Mouse (Mus musculus) gastrocnemius, postnatal 36 days (tissue): ENCODE results near the gene Ppef2. TPM values are rescaled to one million over a fixed set of nuclear protein-coding genes. Genes with fewer than 3 reads are reported as not detected.

Experiments used
- DNase-seq, 2 experiments: peaks; one replicate each; pipeline ENCODE4 v3.0.0; 2022
- intact Hi-C: fragments of 180-260 bp; cut with DNase I; formaldehyde crosslinking; loops from one replicate; pipeline ENCODE4 v1.15.1; 2025
- total RNA-seq, 2 experiments: library from RNA; stranded (reverse); gene quantifications; 2 replicates each; pipeline ENCODE4 v1.2.3; 2021

The Ppef2 gene
- total RNA-seq, 2 experiments from 2014 or later, result not detected

DNA sequence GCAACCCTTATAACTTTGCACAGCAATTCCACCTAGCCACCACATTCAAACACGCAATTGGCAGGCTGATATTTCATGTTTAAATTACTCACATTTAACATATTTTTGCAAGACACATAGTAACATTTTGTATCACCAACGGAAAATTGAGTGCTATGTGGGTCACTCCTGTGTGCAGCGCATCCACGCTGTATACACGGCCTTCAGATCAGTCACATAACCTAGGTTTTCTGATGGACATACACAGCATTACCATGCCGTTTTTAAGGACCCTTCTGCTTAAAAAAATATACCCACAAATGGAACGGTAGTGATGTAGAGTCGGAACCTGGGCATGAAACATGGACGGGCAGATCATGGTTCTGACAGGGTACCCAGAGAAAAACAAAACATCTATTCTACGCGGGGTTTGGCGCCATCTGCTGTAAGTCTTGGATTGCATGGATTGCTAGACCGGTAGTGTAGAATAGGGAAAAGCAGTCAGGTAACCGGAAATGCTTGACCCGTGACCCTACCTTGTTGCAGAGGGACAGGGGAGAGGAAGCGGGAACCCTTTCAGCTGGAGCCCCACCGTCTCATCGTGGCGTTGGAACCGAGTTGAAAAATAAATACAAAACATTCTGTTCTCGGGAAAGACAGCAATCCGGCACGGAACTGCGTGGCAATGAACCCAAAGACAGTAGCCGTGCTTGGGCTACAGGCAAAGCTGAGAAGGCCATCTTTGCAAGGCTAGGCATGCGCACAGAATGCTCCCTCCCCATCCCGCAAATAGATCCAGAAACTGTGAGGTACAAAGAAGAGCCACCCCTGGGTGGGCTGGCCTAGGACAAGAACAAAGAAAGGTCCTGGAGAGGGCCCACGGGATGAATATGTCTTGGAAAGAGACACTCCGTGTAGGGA, 16.5 kb downstream of the Ppef2 start:
- DNase-seq, result peak; percentile 44 to 53
- intact Hi-C loops, result loop anchor here (5.0 kb wide), 1 partner anchor 42 kb away; no protein-coding TSS in a partner anchor

DNA sequence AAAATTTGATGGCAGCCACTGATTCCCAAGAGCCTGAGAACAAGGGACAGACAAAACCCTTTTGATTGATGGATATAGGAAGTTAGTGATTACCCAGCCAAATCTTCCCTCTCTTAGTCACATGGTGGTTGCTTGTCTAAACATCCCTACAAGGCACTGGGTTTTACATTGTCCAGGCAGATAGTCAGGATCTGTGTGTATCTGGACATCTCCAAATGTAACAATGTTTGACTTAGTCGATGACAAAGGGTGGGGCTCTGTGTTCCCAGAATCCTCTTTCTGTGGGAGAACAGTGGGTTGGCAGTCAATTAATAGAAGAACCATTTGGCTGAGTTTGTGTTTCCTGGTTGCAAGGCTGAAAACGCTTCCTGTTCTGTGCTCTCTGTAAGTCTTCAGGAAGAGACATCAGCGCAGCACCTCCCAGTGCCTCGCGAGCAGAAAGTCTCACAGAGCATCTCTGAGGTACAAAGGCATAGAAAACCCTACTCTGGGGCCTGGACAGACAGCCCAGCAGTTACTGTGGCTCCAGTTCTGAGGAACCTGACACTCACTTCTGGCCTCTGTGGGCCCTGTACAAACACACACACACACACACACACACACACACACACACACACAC, 21.0 kb downstream of the Ppef2 start:
- intact Hi-C loops, result loop anchor here (5.0 kb wide), 1 partner anchor 38 kb away; no protein-coding TSS in a partner anchor
- no peak for DNase-seq

DNA sequence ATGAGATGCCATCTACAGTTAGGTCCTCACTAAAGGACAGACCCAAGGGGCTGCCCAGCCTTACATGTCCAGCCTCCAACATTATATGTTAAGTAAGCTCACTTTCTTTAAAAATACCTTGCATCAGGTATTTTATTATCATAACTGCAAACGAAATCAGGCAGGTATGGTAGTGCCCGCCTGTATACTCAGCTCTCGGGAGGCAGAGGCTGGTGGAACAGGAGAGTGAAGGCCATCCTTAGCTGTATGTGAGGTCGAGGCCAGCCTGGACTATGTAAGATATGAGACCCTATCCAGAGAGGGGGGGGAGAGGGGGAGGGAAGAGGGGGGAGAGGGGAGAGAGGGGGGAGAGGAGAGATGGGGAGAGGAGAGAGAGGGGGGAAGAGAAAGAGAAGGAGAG, 22.7 kb downstream of the Ppef2 start:
- DNase-seq, result no peak
- intact Hi-C loops, result no loop called here

DNA sequence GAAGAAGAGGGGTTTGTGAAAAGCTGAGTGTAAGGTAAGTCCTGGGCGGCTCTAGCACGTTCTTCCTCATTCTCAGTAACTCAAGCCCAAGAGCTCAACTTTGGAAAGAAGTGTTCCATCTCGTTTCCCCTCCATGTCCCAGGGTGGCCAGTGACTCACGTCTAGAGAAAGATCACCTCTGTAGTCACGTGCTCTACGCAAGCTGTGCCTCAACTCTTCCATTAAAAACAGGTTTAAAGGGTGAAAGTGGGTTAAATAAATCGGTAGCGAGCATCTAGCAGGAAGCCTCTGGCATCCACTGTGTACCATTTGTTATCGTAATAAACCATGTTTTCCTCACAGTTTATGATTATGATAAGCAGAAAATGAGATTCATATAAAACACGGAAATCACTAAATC, 24.2 kb downstream of the Ppef2 start:
- DNase-seq, result no peak
- intact Hi-C loops, result no loop called here

DNA sequence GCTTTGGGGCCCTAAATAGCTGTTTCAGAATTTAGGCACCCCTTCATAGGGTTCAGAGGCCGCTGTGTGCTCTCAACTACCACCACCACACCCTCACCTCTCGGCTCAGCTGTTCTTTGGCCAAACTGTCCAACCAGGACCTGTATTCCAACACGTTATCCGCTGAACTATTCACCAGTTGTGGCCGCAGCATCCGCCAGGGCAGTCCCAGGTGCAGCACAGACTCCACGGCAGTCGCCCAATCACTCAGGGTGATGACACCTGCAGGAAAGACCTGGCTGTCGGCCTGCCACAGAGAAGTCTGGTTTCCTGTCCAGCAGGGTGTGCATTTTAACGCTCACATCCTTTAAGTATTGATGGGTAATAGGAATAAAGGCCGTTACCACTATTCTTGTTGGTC, 25.8 kb downstream of the Ppef2 start:
- intact Hi-C loops, result no loop called here
- DNase-seq, result no peak

DNA sequence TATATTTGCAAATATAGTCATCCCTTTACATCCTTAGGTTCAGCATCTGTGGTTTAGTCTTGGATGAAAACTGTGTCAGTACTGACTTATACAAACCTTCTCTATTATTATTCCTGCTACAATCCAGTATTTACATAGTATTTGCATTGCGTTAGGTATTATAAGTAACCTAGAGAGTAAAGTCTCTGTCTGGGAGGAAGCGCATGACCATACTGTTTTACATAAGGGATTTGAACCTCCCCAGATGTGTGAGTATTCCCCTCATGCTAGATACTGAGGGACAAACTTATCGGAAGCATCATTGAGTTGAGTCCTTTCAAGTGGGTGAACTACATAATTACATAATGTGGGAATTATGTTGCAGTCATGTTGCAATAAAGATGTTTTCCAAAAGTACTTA, 26.6 kb downstream of the Ppef2 start:
- intact Hi-C loops, result no loop called here
- DNase-seq, result no peak

DNA sequence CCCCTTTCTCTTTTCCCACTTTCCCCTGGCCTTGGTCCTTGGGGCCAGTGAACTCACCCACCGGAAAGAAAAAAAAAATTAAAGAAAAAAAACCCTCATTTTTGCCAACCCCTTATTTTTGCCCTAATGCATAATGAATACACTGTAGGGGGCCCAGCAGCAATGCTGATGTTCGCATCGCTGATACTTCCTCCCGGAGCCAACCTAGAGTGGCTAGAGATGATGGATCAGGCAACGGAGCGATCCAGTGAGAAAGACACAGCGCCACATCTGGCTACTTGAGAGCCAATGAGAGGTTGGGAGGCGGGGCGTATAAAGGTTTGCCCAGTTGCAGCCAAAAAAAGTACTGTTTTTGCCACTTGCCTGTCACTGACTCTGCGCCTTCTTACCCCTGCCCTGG, 27.3 kb downstream of the Ppef2 start:
- DNase-seq, result no peak
- intact Hi-C loops, result no loop called here

DNA sequence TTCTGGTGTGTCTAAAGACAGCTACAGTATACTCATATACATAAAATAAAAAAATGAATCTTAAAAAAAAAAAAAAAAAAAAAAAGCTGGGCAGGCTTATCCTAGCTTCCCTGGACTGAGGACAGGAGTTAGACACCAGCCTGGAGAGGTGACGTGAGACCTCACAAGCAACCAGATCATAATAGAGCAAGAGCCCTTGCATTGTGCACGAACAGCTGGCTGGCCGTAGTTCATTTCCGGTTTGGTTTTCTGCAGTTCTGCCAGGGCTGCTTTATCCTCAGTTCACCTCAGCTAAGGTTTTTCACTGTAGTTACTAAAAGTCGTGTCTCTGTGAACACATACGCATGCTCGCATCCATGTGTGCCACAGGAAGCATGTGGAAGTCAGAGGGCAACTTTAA, 28.3 kb downstream of the Ppef2 start:
- no peak for DNase-seq

DNA sequence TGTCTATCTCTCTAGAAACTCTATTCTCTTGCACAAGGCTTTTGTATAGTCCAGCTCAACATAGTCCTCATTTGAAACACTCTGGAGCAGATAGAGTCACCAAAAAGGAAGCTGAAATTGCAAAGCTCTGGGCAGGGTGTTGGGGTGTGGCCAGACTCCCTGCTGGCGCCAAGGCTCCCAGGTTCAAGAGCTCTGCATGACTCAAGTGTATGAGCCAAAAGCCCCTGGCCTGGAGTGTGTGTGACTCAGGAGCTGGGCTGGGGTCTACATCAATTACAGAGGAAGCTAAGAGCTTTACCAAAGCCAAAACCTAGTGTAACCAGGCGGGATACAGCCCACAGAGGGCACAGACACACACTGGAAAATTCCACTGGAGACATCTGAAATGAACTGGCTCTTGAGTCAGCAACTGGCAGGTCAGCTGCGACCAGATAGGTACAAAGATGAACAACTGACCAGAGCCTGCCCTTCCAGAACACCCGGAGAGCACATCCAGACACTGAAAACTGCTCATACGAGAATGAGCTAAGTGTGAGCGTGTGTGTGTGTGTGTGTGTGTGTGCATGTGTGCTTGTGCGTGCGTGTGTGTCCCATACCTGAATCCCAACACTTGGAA, 35.7 kb downstream of the Ppef2 start:
- DNase-seq, result no peak
- intact Hi-C loops, result no loop called here

More for the DNA sequence above, 28.3 kb downstream of the Ppef2 start:
- intact Hi-C loops, result no loop called here

DNA sequence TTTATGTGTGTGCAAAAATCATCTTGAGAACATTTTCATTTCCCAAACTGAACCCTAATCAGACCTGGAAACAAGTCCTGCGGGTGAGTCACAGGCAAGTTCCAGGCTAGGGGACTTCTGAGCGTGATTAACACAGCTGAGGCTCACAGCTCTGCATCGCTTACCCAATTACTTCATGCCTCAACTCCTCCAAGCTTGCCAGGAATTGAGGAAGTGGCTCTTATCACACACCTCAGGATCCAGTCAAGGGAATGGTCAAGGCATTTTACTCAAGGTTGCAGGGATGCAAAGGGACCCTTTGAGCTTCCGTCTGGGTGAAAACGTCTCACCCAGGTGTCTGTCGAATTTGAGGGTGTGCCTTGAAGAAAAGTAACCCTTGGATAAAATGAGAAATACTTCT, 36.3 kb downstream of the Ppef2 start:
- DNase-seq, result no peak
- intact Hi-C loops, result no loop called here

DNA sequence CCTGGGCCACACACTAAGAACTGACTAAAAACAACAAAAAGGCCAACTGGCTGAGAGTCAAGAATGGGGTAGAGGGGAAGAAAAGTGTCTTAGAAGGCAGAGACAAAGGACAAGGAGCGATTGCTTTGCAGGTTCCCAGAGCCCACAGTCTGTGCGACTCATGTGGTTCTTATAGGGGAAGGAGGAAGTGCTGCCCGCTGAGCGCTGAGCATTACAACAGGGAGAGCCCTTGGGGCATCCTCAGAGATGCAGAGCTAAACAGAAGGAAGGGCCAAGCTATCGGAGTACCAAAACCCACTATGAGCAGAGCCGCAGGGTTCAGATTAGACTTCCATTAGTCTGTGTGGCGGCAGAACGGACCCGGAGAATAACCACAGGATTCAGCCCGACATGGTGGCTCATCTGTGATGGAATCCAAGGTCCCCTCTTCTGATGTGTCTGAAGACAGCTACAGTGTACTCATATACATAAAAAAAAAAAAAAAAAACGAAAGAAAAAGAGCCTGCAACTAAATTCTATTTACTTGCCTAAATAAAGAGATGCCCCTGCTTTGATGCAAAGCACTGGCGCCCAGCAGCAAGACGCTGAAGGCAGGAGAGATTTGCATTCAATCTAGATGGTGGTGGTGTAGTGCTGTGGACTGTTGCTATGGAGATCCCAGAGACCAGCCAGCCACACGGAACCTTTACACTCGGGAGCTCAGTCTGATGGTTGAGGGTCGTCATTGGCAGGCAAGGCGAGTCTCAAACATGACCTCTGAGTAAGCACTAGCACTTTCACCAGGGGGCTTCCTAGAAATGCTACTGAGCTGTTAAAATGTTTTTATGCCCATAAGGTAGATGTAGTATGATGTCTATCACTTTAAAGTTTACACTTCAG, 36.9 kb downstream of the Ppef2 start:
- DNase-seq, result no peak
- intact Hi-C loops, result no loop called here

DNA sequence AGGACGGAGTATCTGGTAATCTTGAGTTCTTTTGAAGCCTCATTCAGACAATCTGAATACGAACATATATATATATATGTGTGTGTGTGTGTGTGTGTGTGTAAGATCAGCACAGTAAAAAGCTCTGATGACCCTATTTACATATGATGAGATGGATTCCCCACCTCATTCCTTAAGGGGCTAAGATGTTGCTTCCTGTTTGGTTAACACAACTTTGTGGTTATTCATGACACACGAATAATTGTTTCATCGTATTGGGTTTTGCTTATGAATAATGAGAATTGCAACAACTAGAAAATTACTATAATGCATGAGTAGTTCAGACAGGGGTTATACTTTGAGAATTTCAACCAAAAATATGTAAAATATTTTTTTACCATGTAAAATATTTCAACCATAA, 40.8 kb downstream of the Ppef2 start, which contains the start of gene U90926:
TSS of gene U90926 (minus strand) at position 101 of the 400 bp plus-strand sequence.
- intact Hi-C loops, result no loop called here
- DNase-seq, result no peak

DNA sequence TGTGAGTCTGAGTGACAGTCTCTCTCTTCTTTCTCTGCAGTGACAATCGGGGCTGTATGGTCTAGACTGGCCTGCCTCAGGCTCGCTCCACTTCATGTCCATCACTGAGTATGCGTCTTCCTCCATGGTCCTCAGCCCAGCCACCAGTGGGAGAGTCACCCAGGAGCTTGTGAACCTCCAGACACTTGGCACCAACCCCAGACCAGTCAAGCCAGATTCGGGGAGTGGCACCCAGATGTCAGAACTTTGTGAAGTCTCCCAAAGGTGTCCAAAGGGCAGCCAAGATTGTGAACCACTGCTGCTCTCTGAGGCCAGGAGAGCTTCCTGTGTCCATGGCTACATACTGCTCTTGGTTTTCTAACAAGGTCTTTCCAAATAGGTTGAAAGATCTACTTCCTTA, 43.8 kb downstream of the Ppef2 start:
- intact Hi-C loops, result no loop called here
- DNase-seq, result no peak

DNA sequence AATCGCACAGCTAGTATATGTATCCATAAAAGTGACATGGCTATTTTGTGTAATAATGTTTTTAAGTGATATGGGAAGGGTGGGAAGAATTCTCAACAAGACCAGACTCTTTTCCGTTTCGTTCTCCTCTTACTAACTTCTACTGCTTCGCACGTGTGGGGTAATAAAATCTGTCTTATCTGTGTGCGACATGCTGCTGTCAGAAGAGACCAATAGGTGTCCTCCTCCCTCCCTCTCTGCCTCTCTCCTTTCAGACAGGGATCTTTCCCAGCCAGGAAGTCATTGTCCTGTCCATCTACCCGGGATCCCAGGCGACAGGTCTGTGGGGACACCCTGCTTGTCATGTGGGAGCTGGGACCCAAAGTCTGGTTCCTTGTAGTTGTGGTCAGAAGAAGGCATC, 45.9 kb downstream of the Ppef2 start:
- intact Hi-C loops, result no loop called here
- no peak for DNase-seq

DNA sequence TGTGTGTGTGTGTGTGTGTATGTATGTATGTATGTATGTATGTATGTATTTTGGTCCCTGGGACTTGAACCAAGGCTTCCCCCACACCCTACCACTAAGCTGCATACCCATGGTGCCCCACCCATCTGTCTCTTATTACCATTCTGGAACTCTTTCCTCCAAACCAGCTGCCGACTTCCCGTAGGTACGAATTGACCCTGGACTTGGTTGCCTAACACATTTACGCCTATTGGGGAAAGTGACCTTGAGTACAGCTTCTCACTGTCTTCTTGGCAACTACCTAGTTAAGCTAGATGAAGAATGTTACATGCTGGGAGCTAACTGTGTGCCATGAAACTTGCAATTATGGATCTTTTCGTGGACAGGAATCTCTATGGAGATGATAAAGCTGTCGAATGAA, 50.0 kb downstream of the Ppef2 start:
- no peak for DNase-seq
- intact Hi-C loops, result no loop called here

DNA sequence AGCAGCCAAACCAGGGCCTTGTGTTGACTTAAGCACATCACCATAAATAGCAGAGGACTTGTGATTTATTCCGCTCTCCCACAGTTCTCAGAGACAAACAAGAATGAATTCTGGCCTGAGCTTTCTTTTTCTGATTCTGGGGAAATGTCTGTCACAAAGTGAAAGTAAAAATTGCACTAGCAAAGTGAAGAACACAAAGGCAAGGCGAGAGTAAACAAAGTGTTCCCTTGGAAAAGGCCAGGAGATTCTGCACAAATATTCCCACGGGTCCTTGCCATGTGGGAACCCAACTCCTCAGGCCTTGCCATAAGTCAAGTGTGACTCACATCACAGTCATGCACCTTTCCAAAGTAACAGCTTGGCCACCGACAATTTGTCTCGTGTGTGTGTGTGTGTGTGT, 50.4 kb downstream of the Ppef2 start:
- intact Hi-C loops, result no loop called here

DNA sequence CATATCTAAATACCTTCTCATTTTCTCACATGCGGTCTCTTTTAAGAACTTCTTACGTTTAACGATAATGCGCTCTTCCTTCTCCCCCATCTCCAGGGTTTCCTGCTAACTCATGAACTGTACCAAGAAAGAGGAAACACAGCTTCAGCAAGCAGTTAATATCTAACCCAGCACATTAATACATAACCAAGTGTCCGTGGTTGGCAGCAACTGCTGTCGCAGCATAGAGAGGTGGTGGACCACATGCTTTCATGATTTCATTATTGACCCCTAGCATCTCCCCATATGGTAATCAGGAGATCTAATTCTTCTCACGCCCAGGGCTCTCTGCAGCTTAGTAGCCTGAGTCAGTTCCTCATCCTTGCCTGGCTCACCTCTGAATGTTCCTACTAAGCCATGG, 50.9 kb downstream of the Ppef2 start:
- no peak for DNase-seq
- intact Hi-C loops, result no loop called here

More for the DNA sequence above, 50.4 kb downstream of the Ppef2 start:
- DNase-seq, result peak in 1 of 2 experiments; percentile 21

DNA sequence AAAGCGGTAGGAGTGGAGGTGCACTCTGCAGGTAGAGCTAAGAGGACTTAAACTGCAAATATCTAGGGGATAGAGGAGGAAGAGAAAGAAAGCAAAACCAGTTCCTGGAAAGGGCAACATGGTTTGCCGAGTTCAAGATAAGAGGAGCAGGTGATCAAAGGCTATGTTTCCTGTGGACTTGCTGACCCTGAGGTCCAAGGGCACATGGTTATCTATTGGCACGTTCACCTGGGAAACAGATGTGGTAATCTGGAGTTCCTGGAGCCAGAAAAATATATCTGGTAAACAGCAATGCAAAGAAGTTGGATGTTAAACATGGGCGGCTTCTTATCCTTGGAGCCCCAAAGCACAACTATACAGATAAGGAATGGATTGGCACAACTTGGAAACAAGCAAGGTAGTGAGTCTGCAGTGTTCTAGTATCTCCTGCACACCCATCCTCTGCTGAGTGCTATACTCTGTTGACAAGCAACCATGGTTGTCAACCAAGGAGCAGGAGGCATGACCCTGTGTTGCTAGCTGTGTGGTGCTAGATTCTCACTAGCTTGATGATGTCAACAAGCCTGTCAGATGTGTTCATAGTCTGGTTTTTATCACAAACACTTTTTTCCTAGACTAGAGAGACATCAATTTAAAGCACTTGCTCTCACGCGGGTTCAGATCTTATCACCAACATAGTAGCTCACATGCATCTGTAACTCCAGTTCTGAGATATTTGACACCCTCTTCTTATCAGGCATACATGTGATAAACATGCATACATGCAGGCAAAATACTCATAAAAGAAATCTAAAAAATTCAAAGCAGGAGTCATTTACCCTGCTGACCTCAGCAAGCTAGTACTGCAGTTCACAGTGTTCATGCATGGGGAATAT, 51.7 kb downstream of the Ppef2 start:
- no peak for DNase-seq
- intact Hi-C loops, result no loop called here

DNA sequence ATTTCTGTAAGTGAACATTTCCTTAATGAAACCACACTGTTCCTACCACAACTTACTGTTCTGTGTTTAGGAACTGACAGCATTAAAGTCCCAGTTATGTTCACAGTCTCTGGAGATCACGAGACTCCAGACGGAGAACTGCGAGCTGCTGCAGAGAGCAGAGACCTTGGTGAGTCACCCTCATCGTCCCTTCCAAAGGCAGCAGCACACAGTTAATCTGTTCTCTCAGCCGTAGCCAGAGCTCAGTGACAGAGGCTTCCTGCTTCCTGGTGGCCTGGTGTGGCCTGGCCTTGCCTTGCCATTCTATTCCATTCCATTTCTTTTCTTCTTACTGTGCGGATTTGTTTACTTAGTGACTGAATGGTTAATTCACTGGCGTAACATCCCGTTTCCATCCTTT, 57.8 kb downstream of the Ppef2 start:
- no peak for DNase-seq
- intact Hi-C loops, result loop anchor here (5.0 kb wide), 1 partner anchor 39 kb away; no protein-coding TSS in a partner anchor
